Mouse (Mus musculus) kidney, embryonic 15.5 days (tissue): Measurements from ENCODE around the gene Stk38. TPM values are rescaled to one million over a fixed set of nuclear protein-coding genes. Genes with fewer than 3 reads are reported as not detected.

ENCODE experiments used
- ATAC-seq: fragments of 200-750 bp; cut with Nextera tagmentation; replicated peaks from 2 replicates; pipeline ENCODE4 v1.8.0; 2017; ENCODE audit warnings: moderate TSS enrichment; ENCODE audit not compliant: low FRiP score
- H3K27ac ChIP-seq: fragments of 300-500 bp; sonication (generic); 2 replicates; pipeline ENCODE4 v1.5.1; 2015; ENCODE audit warnings: mild to moderate bottlenecking, inconsistent platforms
- H3K27me3 ChIP-seq: fragments of 300-500 bp; sonication (generic); 2 replicates; pipeline ENCODE4 v1.6.1; 2015; ENCODE audit warnings: inconsistent platforms
- H3K36me3 ChIP-seq: fragments of 300-500 bp; sonication (generic); 2 replicates; pipeline ENCODE4 v1.6.1; 2015; ENCODE audit warnings: inconsistent platforms
- H3K4me1 ChIP-seq: fragments of 300-500 bp; sonication (generic); 2 replicates; pipeline ENCODE4 v1.6.1; 2015; ENCODE audit warnings: inconsistent platforms
- H3K4me2 ChIP-seq: fragments of 300-500 bp; sonication (generic); 2 replicates; pipeline ENCODE4 v1.6.1; 2015; ENCODE audit warnings: moderate library complexity, mild to moderate bottlenecking, inconsistent platforms
- H3K4me3 ChIP-seq: fragments of 300-500 bp; sonication (generic); replicated peaks from 2 replicates; pipeline ENCODE4 v1.5.1; 2015; ENCODE audit warnings: mild to moderate bottlenecking, inconsistent platforms
- H3K9ac ChIP-seq: fragments of 300-500 bp; sonication (generic); 2 replicates; pipeline ENCODE4 v1.6.1; 2015; ENCODE audit warnings: mild to moderate bottlenecking, inconsistent platforms
- H3K9me3 ChIP-seq: fragments of 300-500 bp; sonication (generic); replicated peaks from 2 replicates; pipeline ENCODE4 v1.6.1; 2016; ENCODE audit warnings: inconsistent platforms
- WGBS: fragments of 180-500 bp; shearing (Covaris S2); methylation state at CpG from one replicate; pipeline ENCODE4 v1.1.7; 2015; ENCODE audit warnings: mixed read lengths; 5-methylcytosine and 5-hydroxymethylcytosine counted together
- polyA plus RNA-seq: library from polyadenylated mRNA; unstranded; fragments of >200 nt; fragmentation: Nextera tagmentation; extraction: Ambion mirVana; gene quantifications from 2 replicates; pipeline ENCODE4 v1.2.1, GENCODE M21; 2015

Stk38 gene
- polyA plus RNA-seq, 1 experiment from 2014 or later, result 105 TPM

GRCm38 (mm10) chr17:28943740-28944139 lies 64.1 kb downstream of the Stk38 start, which contains the start of gene Pxt1:
TSS of gene Pxt1 (minus strand) at chr17:28943840.
- Histone ChIP-seq H3K9ac (no peak within 1 kb of the TSS), H3K27ac (no peak within 1 kb of the TSS), H3K9me3 (0 out of 2 replicates have a peak, but pooled peaks cover 3% of the 10 kb centered on the region), H3K4me3 (no peak within 1 kb of the TSS), H3K4me2 (no peak within 1 kb of the TSS), H3K27me3 (no peaks in the 10 kb centered on the region), H3K36me3 (no peaks in the 10 kb centered on the region), H3K4me1 (no peaks in the 10 kb centered on the region)
- no peak for ATAC-seq
- WGBS, result 87% methylated on average over 7 of the region's 7 CpGs

- 72% methylated on average over 10 of the region's 11 CpGs for WGBS
- no peak overlapping the region for H3K27ac ChIP-seq
- ATAC-seq, result no peak
Observed at GRCm38 (mm10) chr17:28942101-28942500, 65.7 kb downstream of the Stk38 start.

GRCm38 (mm10) chr17:28940776-28941555 lies 66.8 kb downstream of the Stk38 start:
- no peak overlapping the region for H3K4me2 ChIP-seq
- H3K4me3 ChIP-seq, result no peak overlapping the region
- ATAC-seq, result no peak
- no peak overlapping the region for H3K9ac ChIP-seq
- H3K36me3 ChIP-seq, result no peaks in the 10 kb centered on the region
- WGBS, result 90% methylated on average over 25 of the region's 25 CpGs
- H3K27me3 ChIP-seq, result no peaks in the 10 kb centered on the region
- H3K27ac ChIP-seq, result no peak overlapping the region
- no peaks in the 10 kb centered on the region for H3K4me1 ChIP-seq
- no peaks in the 10 kb centered on the region for H3K9me3 ChIP-seq

More at GRCm38 (mm10) chr17:28942101-28942500, 65.7 kb downstream of the Stk38 start:
- H3K4me1 ChIP-seq, result no peaks in the 10 kb centered on the region
- no peak overlapping the region for H3K4me3 ChIP-seq
- no peaks in the 10 kb centered on the region for H3K36me3 ChIP-seq
- no peak overlapping the region for H3K4me2 ChIP-seq
- no peak overlapping the region for H3K9ac ChIP-seq
- no peaks in the 10 kb centered on the region for H3K9me3 ChIP-seq
- no peaks in the 10 kb centered on the region for H3K27me3 ChIP-seq

- ATAC-seq, result no peak
- 84% methylated on average over 10 of the region's 10 CpGs for WGBS
- Histone ChIP-seq H3K4me3 (no peak overlapping the region), H3K9ac (no peak overlapping the region), H3K9me3 (no peaks in the 10 kb centered on the region), H3K27me3 (no peaks in the 10 kb centered on the region), H3K4me2 (no peak overlapping the region), H3K4me1 (peaks cover 8% of the 10 kb centered on the region), H3K36me3 (no peaks in the 10 kb centered on the region), H3K27ac (no peak overlapping the region)
Observed at GRCm38 (mm10) chr17:28936622-28937345, 71.0 kb downstream of the Stk38 start.

GRCm38 (mm10) chr17:28936133-28936532 lies 71.7 kb downstream of the Stk38 start:
- Histone ChIP-seq H3K27ac (no peak overlapping the region), H3K36me3 (no peaks in the 10 kb centered on the region), H3K4me1 (peaks cover 15% of the 10 kb centered on the region), H3K4me3 (no peak overlapping the region), H3K9me3 (no peaks in the 10 kb centered on the region), H3K4me2 (no peak overlapping the region), H3K9ac (no peak overlapping the region), H3K27me3 (no peaks in the 10 kb centered on the region)
- 89% methylated on average over 7 of the region's 7 CpGs for WGBS
- ATAC-seq, result no peak

GRCm38 (mm10) chr17:28934120-28934916 lies 73.5 kb downstream of the Stk38 start:
- H3K27ac ChIP-seq, result no peak overlapping the region
- H3K9me3 ChIP-seq, result no peaks in the 10 kb centered on the region
- no peaks in the 10 kb centered on the region for H3K36me3 ChIP-seq
- H3K4me1 ChIP-seq, result peaks cover 30% of the 10 kb centered on the region
- H3K4me3 ChIP-seq, result no peak overlapping the region
- WGBS, result 64% methylated on average over 19 of the region's 19 CpGs
- no peak overlapping the region for H3K9ac ChIP-seq
- no peak overlapping the region for H3K4me2 ChIP-seq
- no peaks in the 10 kb centered on the region for H3K27me3 ChIP-seq
- no peak for ATAC-seq

- no peak overlapping the region for H3K9ac ChIP-seq
- H3K4me2 ChIP-seq, result no peak overlapping the region
- peaks cover 30% of the 10 kb centered on the region for H3K4me1 ChIP-seq
- WGBS, result 86% methylated on average over 4 of the region's 4 CpGs
- no peaks in the 10 kb centered on the region for H3K9me3 ChIP-seq
- H3K4me3 ChIP-seq, result no peak overlapping the region
- H3K27me3 ChIP-seq, result no peaks in the 10 kb centered on the region
- no peaks in the 10 kb centered on the region for H3K36me3 ChIP-seq
- no peak for ATAC-seq
- H3K27ac ChIP-seq, result no peak overlapping the region
Observed at GRCm38 (mm10) chr17:28932274-28932673, 75.5 kb downstream of the Stk38 start.

- 75% methylated on average over 18 of the region's 18 CpGs for WGBS
- no peak for ATAC-seq
- peak overlapping the region; percentile 95 for H3K27ac ChIP-seq
- H3K9me3 ChIP-seq, result no peaks in the 10 kb centered on the region
- peaks cover 30% of the 10 kb centered on the region for H3K4me1 ChIP-seq
- no peaks in the 10 kb centered on the region for H3K36me3 ChIP-seq
- no peak overlapping the region for H3K4me2 ChIP-seq
- no peaks in the 10 kb centered on the region for H3K27me3 ChIP-seq
- H3K4me3 ChIP-seq, result no peak overlapping the region
- H3K9ac ChIP-seq, result no peak overlapping the region
Observed at GRCm38 (mm10) chr17:28931436-28932211, 76.2 kb downstream of the Stk38 start.

- H3K36me3 ChIP-seq, result no peaks in the 10 kb centered on the region
- H3K27me3 ChIP-seq, result no peaks in the 10 kb centered on the region
- peaks cover 40% of the 10 kb centered on the region for H3K4me1 ChIP-seq
- H3K9me3 ChIP-seq, result no peaks in the 10 kb centered on the region
- 3% methylated on average over 14 of the region's 14 CpGs for WGBS
- peak overlapping the region; percentile 13 for H3K4me3 ChIP-seq
- peak overlapping the region; percentile 31; the same call in 1 of the 2 replicates for H3K9ac ChIP-seq
- H3K27ac ChIP-seq, result peak overlapping the region; percentile 95
- ATAC-seq, result peak; percentile 95
- peak overlapping the region; percentile 47 for H3K4me2 ChIP-seq
Observed at GRCm38 (mm10) chr17:28930392-28931074, 77.3 kb downstream of the Stk38 start.

- ATAC-seq, result no peak
- WGBS, result 92% methylated on average over 4 of the region's 4 CpGs
- H3K27ac ChIP-seq, result peak overlapping the region; percentile 95
Observed at GRCm38 (mm10) chr17:28929369-28929768, 78.4 kb downstream of the Stk38 start.

GRCm38 (mm10) chr17:28928004-28928403 lies 79.8 kb downstream of the Stk38 start:
- no peaks in the 10 kb centered on the region for H3K36me3 ChIP-seq
- H3K4me1 ChIP-seq, result peaks cover 47% of the 10 kb centered on the region
- ATAC-seq, result no peak
- no peaks in the 10 kb centered on the region for H3K9me3 ChIP-seq
- no peak overlapping the region for H3K27ac ChIP-seq
- no peak overlapping the region for H3K4me3 ChIP-seq
- H3K4me2 ChIP-seq, result no peak overlapping the region
- no peak overlapping the region for H3K9ac ChIP-seq
- 74% methylated on average over 9 of the region's 9 CpGs for WGBS
- H3K27me3 ChIP-seq, result no peaks in the 10 kb centered on the region

More at GRCm38 (mm10) chr17:28929369-28929768, 78.4 kb downstream of the Stk38 start:
- H3K4me1 ChIP-seq, result peaks cover 42% of the 10 kb centered on the region
- no peak overlapping the region for H3K9ac ChIP-seq
- no peak overlapping the region for H3K4me3 ChIP-seq
- no peaks in the 10 kb centered on the region for H3K27me3 ChIP-seq
- no peaks in the 10 kb centered on the region for H3K9me3 ChIP-seq
- no peak overlapping the region for H3K4me2 ChIP-seq
- no peaks in the 10 kb centered on the region for H3K36me3 ChIP-seq
